Mouse (Mus musculus): ENCODE measurements around the gene Nle1.
A peak's percentile ranks its signal among the peaks of the same experiment; 100 is the strongest.
"Not testable (repeated sequence)": the region's sequence is repeated elsewhere in the genome, so short reads cannot be mapped to it uniquely, and the experiment has no call there.

Nle1 gene

DNA sequence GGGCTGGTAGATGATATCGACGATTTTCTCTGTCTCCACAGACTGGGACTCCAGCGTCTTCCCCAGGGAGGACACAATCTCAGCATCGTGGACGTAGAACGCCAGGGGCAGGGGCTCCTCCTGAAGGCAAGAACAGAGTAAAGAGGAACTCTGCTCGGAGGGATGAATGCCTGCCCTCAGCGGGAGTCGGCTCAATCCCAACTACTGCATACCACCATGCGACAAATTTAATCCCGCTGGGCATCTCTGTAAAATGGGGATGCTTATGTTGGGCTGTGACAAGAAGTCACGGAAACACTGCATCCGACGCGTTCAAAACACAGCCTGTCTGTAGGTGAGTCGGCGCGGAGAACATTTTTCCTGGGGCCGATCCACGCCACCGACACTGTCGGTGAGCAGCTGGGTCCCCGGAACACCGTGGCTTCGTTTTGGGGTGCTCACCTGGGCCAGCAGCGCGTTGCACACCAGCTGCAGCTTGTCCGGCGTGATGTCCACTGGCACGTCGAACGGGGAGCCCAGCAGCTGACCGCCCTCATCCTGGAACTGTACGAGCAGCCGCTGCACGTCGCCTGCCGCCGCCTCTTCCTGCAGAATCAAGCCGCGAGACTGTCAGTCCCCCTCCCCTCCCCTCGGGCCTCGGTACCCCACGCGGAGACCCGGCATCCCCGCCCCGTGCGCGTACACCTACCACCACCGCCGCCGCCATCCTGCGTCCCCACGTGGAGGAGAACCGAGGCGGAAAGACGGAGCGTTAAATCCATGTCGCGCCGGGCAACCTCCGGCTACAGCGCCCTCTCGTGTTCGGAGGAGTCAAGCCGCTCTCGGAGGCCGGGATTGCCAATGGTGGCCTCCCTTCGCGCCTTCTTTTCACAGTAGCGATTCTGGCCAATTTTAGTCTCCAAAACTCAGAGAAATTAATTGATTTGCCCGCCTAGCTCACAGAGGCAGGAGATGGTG lies at the start of gene Nle1:
Gene Nle1 (minus strand): TSS at position 761 of the 957 bp plus-strand sequence.
- peak; percentile 96 for DNase-seq (ENCODE audit: low read depth, low spot score)

DNA sequence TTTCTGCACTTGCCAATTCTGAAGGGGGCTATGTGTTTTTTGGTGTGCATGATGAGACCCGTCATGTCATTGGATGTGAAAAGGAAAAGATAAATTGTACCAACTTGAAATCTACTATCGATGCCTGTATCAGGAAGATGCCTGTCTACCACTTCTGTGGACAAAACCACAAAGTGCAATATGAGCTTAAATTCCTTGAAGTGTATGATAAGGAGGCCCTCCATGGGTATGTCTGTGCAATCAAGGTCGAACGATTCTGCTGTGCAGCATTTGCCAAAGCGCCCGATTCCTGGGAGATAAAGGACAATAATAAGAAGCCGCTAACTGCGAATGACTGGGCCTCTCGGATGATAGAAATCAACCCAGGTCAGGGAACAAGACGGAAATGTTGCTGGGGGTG lies 48.7 kb upstream of the Nle1 start:
- no peak for DNase-seq (ENCODE audit: low read depth, low spot score)

DNA sequence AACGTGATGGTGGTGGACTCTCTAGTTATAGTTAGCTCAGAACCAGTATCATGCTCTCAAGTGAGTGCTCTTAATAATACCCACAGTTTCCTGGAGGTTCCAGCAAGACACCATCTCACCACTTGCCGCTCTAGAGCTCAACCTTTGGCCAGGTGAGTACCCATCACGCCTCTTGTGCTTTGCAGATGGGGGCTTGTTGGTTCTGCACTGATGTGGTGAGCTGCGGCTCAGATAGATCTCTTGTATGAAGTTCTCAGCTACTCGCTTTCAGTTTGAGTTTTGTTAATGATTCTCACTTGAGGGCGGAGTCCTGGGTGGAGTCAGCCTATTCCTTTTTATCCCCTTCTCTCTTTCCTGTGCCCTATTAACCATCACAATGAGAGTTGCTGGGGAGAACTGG lies 46.4 kb upstream of the Nle1 start:
- no peak for DNase-seq (ENCODE audit: low read depth, low spot score)

DNA sequence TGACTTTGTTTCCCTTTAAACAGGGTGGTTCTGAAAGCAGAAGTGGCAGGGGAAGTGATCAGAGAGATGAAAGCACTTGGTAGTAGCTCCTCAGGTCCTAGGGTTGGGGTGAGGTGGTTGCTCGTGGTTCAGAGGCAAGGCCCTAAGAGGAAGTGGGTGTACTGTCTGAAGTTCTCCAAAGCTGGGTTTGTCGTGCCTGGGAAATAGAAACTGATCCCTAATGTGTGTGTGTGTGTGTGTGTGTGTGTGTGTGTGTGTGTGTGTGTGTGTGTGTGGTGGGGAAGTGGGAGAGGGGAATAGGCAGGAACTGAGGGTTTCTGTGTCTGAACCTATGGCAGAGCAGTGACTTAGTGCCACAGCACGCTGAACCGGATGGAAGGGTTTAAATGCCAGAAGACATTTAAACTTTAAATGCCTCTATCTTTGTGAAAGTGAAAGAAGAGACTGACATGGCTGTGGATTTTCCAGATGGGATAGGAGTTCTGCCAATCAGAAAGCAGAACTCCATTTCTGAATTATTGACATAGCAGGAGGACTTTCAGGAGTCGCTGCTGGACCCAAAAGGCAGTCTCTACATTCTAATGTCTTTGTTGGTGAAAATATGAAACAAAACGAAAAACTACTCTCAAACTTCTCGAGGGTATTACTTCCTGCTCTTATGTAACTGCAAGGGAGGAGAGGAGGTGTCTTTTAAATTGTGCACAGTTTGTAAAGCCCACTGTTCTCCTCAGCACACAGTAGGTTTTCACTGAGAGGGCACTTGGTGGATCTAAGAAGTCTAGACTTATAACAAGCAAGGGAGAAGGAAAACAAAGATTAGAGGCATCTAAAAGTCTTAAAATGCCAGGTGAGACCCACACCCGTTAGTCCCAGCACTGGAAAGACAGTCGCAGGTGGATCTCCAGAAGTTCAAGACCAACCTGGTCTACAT lies 44.7 kb upstream of the Nle1 start:
- DNase-seq (ENCODE audit: low read depth, low spot score) = no peak

DNA sequence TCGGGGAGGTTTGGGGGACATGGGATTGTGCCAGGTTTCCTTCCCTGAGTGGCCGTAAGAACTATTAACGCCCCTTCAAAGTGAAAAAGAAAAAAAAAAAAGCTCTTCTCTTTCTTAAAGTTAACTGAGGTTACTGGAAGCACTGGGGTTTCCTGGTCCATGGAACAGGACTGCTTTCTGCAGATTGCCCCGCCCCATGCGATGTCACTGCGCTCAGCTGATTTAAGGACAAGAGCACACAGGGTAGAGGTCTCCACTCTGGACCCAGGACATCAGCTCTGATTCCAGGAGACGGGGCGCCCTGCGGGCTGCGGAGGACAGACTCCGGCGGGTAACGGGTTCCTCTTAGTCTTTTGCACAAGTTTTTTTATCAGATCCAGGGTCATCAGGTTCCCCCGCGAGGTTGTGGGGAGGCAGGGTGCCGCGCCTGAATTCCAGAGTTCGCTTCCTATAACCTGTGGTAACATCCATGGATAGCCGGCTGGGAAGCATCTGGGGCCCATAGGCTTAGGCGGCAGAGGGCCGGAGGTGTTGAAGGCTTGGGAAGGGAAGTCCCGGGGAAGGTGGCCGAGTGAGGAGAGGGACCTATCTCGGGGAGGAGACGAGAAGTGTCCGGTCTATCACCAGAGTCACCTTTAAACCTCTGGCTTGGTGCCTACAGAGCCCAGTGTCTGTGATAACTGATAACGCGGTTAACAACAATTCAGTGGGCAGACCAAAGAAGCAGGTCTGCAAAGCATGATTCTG lies 43.8 kb upstream of the Nle1 start:
- DNase-seq (ENCODE audit: low read depth, low spot score) = peak; percentile 54

DNA sequence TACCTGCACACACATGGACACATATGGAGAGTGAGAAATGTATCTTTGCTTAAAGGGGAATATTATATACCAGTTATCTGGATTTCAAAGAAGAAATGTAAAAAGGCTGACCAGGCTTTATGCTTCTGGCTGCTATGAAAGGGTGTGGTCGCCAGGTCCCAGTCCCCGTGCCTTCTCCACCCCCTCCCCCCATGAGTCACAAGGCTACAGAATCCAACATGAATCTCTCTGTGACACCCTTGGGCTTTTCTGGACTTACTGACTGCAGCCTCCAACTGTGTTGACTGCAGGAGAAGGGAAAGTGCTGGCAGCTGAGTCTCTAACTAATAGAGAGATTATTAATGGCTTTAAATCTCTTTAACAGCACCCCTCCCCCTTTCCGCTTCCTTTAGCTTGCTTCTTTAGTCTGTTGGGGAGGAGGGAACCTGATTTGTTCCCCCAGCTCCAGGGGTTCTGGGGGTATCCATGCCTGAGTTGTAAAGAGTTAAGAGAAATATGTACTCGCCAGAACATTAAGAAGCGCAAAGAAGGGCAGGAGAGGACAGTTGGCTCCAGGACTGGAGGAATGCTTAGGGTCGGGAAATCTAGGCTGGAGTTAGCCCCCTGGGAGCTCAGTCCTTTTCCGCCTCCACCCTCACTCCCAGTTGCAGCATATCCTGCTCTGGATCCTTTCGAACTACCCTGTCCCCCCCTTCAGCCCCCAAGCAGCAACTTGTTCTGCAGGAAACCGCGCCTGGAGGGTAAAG lies 42.7 kb upstream of the Nle1 start, which contains the start of gene Slfn5:
Gene Slfn5 (plus strand): TSS at position 614 of the 746 bp plus-strand sequence.
- DNase-seq (ENCODE audit: low read depth, low spot score) = no peak

DNA sequence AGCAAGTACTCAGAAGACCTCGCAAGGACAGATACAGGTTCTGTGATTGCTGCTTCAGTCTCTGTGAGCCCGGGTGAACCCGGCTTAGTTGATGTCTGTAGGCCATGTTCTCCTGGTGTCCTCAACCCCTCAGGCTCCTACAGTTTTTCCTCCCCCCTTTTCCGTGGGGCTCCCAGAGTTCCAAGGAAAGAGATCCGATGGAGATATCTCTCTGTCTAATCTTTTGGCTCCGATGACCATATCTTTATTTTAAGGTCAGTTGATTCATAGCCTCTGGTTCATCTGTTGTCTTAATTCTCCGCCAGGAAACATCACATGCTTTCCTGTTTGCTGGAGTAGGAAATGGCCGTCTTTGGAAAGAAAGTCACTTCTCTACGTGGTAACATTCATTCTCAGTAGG lies 40.8 kb upstream of the Nle1 start:
- no peak for DNase-seq (ENCODE audit: low read depth, low spot score)

DNA sequence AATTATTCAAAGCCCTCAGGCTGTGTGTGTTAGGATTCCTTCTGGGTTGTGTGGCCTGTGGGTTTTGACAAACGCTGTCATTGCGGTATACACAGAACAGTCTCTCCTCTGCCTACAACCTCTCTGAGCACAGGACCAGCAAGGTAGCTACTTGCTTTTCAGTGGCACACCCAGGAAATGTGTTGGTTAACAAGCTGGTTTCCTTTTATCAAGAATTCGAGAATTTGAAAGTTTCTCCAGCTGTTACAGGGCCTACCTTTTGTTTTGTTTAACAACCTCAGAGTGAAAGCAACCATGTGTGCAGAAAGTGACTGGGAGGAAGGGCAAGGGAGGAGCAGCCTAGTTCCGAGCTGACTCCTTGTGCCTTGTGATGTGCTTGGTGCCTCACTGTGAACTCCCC lies 39.2 kb upstream of the Nle1 start:
- peak; percentile 43 for DNase-seq (ENCODE audit: low read depth, low spot score)

DNA sequence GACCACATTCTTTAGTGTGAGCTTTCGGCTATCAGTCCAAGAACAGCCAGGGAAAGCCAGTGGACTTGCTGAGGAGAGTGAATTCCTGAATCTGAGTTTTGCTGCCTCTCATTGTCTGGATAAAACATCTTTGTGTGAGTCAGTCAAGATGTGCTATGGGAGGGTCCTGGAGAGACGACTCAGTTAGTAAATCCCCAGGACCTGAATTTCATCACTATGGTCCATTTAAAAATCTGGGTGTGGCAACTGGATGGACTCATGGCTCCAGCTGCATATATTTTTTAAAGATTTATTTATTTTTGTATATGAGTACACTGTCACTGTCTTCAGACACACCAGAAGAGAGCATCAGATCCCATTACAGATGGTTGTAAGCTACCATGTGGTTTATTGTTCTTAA lies 37.4 kb upstream of the Nle1 start:
- no peak for DNase-seq (ENCODE audit: low read depth, low spot score)

DNA sequence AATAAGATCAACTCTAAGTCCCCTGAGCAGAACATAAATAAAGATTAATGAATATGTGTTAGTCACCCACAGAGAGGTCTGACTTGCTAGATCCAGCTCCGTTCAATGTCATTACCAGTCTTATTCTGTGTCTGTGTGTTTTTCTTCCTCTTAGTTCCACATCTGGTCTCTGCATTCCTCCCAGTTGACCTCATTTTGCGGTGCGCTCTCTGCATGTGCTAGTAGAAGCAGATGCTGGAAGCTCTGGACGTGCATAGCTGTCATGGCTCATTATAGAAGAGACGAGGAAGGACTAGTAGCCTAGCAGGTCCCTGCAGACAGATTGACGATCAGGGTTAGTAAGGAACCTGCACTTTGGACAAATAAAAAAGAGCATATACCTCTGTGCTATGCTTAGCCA lies 35.1 kb upstream of the Nle1 start:
- DNase-seq (ENCODE audit: low read depth, low spot score) = no peak

DNA sequence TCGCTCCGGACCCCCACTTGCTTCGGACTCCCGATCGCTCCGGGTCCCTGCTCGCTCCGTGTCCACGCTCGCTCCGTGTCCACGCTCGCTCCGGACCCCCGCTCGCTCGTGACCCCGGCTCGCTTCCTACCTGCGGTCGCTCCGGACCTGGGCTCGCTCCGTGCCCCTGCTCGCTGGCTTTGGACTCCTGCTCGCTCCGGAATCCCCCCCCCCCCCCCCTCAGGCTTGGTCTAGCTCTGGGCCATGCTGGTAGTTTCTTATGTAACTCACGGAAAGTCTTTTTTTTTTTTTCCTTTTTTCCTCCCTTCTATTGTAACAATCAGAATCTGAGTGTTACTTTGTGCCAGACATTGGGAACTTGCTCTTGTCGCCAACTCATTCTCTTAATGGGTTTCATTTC lies 25.0 kb upstream of the Nle1 start:
- peak; percentile 35 for DNase-seq (ENCODE audit: low read depth, low spot score)

DNA sequence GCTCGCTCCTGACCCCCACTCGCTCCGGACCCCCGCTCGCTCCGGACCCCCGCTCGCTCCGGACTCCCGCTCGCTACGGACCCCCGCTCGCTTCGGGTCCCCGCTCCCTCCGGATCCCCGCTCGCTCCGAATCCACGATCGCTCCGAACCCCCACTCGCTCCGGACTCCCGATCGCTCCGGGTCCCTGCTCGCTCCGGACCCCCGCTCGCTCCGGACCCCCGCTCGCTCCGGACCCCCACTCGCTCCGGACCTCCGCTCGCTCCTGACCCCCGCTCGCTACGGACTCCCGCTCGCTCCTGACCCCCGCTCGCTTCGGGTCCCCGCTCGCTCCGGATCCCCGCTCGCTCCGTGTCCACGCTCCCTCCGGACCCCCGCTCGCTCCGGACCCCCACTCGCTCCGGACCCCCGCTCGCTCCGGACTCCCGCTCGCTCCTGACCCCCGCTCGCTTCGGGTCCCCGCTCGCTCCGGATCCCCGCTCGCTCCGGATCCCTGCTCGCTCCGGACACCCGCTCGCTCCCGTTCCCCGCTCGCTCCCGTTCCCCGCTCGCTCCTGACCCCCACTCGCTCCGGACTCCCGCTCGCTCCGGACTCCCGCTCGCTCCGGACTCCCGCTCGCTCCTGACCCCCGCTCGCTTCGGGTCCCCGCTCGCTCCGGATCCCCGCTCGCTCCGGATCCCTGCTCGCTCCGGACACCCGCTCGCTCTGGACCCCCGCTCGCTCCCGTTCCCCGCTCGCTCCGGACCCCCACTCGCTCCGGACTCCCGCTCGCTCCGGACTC lies 23.6 kb upstream of the Nle1 start:
- DNase-seq (ENCODE audit: low read depth, low spot score) = peak; percentile 22

DNA sequence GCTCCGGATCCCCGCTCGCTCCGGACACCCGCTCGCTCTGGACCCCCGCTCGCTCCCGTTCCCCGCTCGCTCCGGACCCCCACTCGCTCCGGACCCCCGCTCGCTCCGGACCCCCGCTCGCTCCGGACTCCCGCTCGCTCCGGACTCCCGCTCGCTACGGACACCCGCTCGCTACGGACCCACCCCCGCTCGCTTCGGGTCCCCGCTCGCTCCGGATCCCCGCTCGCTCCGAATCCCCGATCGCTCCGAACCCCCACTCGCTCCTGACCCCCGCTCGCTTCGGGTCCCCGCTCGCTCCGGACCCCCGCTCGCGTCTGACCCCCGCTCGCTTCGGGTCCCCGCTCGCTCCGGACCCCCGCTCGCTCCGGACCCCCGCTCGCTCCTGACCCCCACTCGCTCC lies 22.9 kb upstream of the Nle1 start:
- not testable (repeated sequence) for DNase-seq (ENCODE audit: low read depth, low spot score)

DNA sequence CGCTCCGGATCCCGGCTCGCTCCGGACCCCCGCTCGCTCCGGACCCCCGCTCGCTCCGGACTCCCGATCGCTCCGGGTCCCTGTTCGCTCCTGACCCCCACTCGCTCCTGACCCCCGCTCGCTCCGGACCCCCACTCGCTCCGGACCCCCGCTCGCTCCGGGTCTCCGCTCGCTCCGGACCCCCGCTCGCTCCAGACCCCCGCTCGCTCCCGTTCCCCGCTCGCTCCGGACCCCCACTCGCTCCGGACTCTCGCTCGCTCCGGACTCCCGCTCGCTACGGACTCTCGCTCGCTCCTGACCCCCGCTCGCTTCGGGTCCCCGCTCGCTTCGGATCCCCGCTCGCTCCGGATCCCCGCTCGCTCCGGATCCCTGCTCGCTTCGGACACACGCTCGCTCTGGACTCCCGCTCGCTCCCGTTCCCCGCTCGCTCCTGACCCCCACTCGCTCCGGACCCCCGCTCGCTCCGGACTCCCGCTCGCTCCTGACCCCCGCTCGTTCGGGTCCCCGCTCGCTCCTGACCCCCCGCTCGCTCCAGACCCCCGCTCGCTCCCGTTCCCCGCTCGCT lies 22.3 kb upstream of the Nle1 start:
- DNase-seq (ENCODE audit: low read depth, low spot score) = peak; percentile 49

DNA sequence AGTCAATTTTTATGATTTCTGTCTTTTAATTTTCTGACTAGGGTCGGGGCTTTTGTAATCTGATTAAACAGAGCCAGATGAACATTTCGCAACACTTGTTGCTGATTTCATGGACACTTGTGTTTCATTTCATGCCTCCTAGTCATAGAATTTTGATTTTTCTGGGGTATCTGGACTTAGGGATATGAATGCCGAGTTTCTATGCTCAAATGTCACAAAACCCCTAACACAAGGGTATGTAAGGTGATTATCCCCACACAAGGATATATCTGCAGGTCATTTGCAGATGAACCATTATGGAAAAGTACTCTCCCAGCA lies 21.4 kb upstream of the Nle1 start:
- DNase-seq (ENCODE audit: low read depth, low spot score) = no peak

DNA sequence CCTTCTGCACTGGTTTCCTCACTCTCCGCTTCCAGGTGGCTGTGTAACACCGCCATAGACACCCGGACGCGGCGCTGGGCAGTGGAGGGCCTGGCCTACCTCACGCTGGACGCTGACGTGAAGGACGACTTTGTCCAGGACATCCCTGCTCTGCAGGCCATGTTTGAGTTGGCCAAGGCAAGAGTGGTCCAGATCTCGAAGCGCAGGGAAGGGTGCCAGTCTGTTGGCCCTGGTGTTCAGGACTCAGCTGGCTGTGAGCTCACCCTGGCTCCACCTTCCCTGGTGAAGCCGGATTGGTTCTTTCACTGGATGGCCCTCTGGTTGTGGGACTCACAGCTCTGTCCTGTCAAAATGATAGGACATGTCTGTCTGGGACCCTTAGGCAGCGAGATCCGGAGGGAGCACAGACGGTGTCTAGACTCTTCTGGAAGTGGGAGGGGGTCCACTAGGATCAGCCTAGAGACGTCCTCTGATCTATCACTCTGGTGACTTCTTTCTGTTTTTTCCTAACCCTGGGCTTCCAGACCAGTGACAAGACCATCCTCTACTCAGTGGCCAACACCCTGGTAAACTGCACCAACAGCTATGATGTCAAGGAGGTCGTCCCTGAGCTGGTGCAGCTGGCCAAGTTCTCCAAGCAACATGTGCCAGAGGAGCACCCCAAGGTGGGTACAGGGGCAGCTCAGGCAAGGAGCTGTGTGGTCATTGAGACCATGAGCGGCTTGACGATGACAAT lies 20.9 kb upstream of the Nle1 start:
- no peak for DNase-seq (ENCODE audit: low read depth, low spot score)

DNA sequence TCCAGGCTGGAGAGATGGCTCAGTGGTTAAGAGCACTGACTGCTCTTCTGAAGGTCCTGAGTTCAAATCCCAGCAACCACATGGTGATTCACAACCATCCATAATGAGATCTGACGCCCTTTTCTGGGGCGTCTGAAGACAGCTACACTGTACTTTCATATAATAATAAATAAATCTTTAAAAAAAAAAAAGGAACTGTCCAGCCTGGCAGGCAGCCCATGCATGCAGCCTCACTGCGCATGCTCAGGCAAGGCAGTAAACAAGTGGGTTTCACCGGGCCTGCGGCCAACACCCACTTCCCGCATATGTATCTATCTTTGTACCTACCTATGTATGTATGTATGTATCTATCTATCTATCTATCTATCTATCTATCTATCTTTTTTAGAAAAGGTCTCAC lies 15.7 kb upstream of the Nle1 start:
- DNase-seq (ENCODE audit: low read depth, low spot score) = not testable (repeated sequence)

DNA sequence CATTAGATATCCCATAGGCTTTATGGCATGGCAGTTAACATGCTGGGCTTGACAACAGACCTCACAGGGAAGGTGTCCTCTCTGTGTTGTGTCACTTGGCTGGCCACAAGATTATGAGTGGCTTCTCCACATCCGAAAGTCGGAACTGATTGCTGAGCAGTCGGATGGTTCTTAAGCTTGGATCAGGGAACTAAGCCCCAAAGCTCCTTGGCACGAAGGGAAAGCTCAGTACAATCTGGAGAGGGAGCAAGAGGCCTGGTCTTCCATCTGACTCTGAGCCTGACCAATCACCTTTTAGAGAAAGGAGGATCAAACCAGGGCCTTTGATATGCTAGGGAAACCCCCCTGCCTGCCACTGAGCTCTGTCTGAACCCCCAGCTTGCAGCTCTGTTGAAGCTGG lies 13.5 kb upstream of the Nle1 start:
- no peak for DNase-seq (ENCODE audit: low read depth, low spot score)

DNA sequence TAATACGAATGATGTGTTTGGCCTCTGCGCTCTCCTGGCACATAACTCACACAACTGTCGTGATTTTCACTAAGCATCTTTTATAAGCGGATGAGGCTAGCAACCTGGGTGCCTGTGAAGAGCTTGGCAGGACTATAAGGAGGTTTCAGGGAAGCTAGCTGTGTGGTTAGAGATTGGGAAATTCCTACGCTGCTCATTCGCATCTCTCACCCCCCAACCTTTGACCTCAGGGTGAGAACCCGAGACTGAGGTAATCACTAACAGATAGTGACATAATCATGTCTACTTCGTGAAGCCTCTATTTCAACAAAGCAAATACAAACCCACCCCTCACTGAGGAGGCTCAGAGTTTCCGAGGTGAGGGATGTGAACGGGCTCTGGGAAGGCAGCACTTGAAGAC lies 12.6 kb upstream of the Nle1 start:
- no peak for DNase-seq (ENCODE audit: low read depth, low spot score)
